Mouse (Mus musculus) embryonic facial prominence, embryonic 15.5 days (tissue): Measurements from ENCODE around the gene Olfr632. TPM values are rescaled to one million over a fixed set of nuclear protein-coding genes. Genes with fewer than 3 reads are reported as not detected.
"Not testable (repeated sequence)": the region's sequence is repeated elsewhere in the genome, so short reads cannot be mapped to it uniquely, and the experiment has no call there.

Experiments used
- ATAC-seq: fragments of 200-750 bp; cut with Nextera tagmentation; 2 replicates; pipeline ENCODE4 v1.8.0; 2017; ENCODE audit warnings: low read depth, moderate TSS enrichment; ENCODE audit not compliant: insufficient number of reproducible peaks, low FRiP score, low TSS enrichment
- H3K27ac ChIP-seq: fragments of 300-500 bp; sonication (generic); replicated peaks from 2 replicates; pipeline ENCODE4 v1.5.1; 2015; ENCODE audit warnings: mild to moderate bottlenecking, inconsistent platforms
- H3K27me3 ChIP-seq: fragments of 300-500 bp; sonication (generic); 2 replicates; pipeline ENCODE4 v1.6.1; 2015; ENCODE audit warnings: inconsistent platforms
- H3K36me3 ChIP-seq: fragments of 300-500 bp; sonication (generic); 2 replicates; pipeline ENCODE4 v1.6.1; 2015; ENCODE audit warnings: mild to moderate bottlenecking, inconsistent platforms
- H3K4me1 ChIP-seq: fragments of 300-500 bp; sonication (generic); 2 replicates; pipeline ENCODE4 v1.6.1; 2015; ENCODE audit warnings: inconsistent platforms
- H3K4me2 ChIP-seq: fragments of 300-500 bp; sonication (generic); replicated peaks from 2 replicates; pipeline ENCODE4 v1.6.1; 2015; ENCODE audit warnings: mild to moderate bottlenecking, inconsistent platforms
- H3K4me3 ChIP-seq: fragments of 300-500 bp; sonication (generic); replicated peaks from 2 replicates; pipeline ENCODE4 v1.5.1; 2015; ENCODE audit warnings: mild to moderate bottlenecking, inconsistent platforms
- H3K9ac ChIP-seq: fragments of 300-500 bp; sonication (generic); 2 replicates; pipeline ENCODE4 v1.6.1; 2015; ENCODE audit warnings: inconsistent platforms
- H3K9me3 ChIP-seq: fragments of 300-500 bp; sonication (generic); replicated peaks from 2 replicates; pipeline ENCODE4 v1.6.1; 2016; ENCODE audit warnings: inconsistent platforms
- WGBS: fragments of 180-500 bp; shearing (Covaris S2); methylation state at CpG from one replicate; pipeline ENCODE4 v1.1.7; 2015; 5-methylcytosine and 5-hydroxymethylcytosine counted together
- polyA plus RNA-seq: library from polyadenylated mRNA; unstranded; fragments of >200 nt; fragmentation: Nextera tagmentation; extraction: Ambion mirVana; gene quantifications from 2 replicates; pipeline ENCODE4 v1.2.1, GENCODE M21; 2015

Olfr632 gene
- not detected in 2 replicates for polyA plus RNA-seq

- no peak within 1 kb of the TSS for H3K4me2 ChIP-seq
- no peaks in the 10 kb centered on the region for H3K9me3 ChIP-seq
- H3K36me3 ChIP-seq, result no peaks in the 10 kb centered on the region
- no peak within 1 kb of the TSS for H3K9ac ChIP-seq
- H3K4me3 ChIP-seq, result no peak within 1 kb of the TSS
- WGBS, result 63% methylated on average over 2 of the region's 2 CpGs
- no peaks in the 10 kb centered on the region for H3K4me1 ChIP-seq
- no peaks in the 10 kb centered on the region for H3K27me3 ChIP-seq
- H3K27ac ChIP-seq, result no peak within 1 kb of the TSS
- no peak for ATAC-seq
Observed at GRCm38 (mm10) chr7:103934264-103934663, at the start of gene Olfr632. Gene Olfr632, plus strand, starts transcription at chr7:103934347.

GRCm38 (mm10) chr7:103886152-103886551 lies 48.0 kb upstream of the Olfr632 start, which contains the start of gene Olfr66:
Gene Olfr66, minus strand, starts transcription at chr7:103886252.
- Histone ChIP-seq H3K4me2 (no peak within 1 kb of the TSS), H3K36me3 (no peaks in the 10 kb centered on the region), H3K4me3 (no peak within 1 kb of the TSS), H3K27me3 (no peaks in the 10 kb centered on the region), H3K4me1 (no peaks in the 10 kb centered on the region), H3K9ac (no peak within 1 kb of the TSS), H3K27ac (no peak within 1 kb of the TSS), H3K9me3 (no peaks in the 10 kb centered on the region)
- no peak for ATAC-seq

DNA sequence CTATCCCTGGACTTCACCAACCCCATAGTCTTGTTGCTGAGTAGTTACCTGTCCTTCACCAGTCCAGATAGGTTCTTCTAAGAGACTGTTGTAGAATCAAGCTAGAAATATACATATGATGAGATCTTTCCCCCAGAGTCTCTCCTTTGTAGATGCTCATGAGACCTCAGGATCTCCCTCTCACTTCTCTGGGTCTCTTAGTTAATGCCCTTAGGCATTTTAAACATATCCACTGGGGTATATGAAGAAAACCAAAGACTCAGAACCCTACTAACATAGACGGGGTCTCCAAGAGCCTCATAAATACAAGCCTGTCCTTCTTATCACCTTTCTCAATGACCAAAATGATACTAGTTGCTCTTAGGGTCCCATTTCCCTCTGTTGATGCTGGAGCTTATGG lies 39.8 kb upstream of the Olfr632 start, which contains the start of gene Olfr64:
TSS of gene Olfr64 (minus strand) at position 101 of the 400 bp plus-strand sequence.
- no peaks in the 10 kb centered on the region for H3K9me3 ChIP-seq
- H3K36me3 ChIP-seq, result no peaks in the 10 kb centered on the region
- no peak within 1 kb of the TSS for H3K9ac ChIP-seq
- ATAC-seq, result no peak
- H3K27ac ChIP-seq, result no peak within 1 kb of the TSS
- no peak within 1 kb of the TSS for H3K4me3 ChIP-seq
- no peak within 1 kb of the TSS for H3K4me2 ChIP-seq
- 73% methylated on average over 1 of the region's 1 CpGs for WGBS
- H3K4me1 ChIP-seq, result no peaks in the 10 kb centered on the region
- no peaks in the 10 kb centered on the region for H3K27me3 ChIP-seq

DNA sequence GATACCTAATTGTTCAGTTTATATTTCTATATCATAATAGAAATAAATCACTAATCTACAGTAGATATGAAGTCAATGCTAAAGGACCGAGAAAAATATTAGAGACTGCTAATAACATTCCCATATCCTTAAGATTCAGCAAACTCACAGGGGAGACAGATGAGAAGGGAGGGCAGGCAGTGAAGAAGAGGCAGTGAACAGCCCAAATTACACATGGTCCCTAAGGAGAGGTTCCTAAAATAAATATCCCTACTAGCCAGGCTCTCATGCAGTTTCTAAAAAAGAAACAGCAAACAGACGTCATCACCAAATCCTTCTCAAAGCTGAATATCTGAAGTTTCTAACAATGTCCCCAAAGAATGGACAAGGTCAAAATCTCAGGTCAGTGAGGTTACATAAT lies 31.0 kb upstream of the Olfr632 start, which contains the start of gene Olfr65:
TSS of gene Olfr65 (plus strand) at position 301 of the 400 bp plus-strand sequence.
- Histone ChIP-seq H3K4me3 (no peak within 1 kb of the TSS), H3K36me3 (no peaks in the 10 kb centered on the region), H3K4me2 (no peak within 1 kb of the TSS), H3K9me3 (no peaks in the 10 kb centered on the region), H3K27ac (no peak within 1 kb of the TSS), H3K4me1 (no peaks in the 10 kb centered on the region), H3K9ac (no peak within 1 kb of the TSS), H3K27me3 (no peaks in the 10 kb centered on the region)
- no peak for ATAC-seq
- WGBS, result 67% methylated on average over 2 of the region's 2 CpGs

- Histone ChIP-seq H3K9ac (no peak overlapping the region), H3K4me1 (no peaks in the 10 kb centered on the region), H3K27ac (no peak overlapping the region), H3K4me3 (no peak overlapping the region), H3K9me3 (no peaks in the 10 kb centered on the region), H3K36me3 (no peaks in the 10 kb centered on the region), H3K4me2 (no peak overlapping the region), H3K27me3 (no peaks in the 10 kb centered on the region)
- no peak for ATAC-seq
- 20% methylated on average over 3 of the region's 3 CpGs for WGBS
Observed at GRCm38 (mm10) chr7:103910047-103910446, 24.1 kb upstream of the Olfr632 start.

DNA sequence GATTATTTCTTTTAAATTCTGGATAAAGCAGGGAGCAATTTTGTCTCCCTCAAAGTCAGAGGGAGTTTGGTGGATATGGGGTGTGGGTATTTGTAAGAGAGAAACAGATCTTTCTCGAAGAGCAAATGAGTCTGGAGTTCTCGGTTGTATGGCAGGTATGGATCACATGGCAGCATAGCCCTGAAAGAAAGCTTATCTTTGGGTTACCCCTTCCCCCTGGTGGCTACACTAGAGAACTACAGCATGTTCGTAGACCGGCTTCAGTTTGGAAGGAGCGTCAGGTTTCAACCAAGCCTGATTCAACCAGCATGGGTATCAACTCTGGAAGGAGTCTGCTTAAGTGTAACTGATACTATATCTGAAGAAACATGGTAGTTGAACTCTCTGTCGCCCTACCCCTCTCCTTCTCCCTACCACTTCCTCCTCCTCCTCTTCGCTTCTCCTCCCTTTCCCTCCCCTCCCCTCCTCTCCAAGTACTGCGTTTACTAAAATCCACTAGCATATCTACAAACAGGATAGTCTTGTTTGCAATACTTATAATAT lies 21.1 kb upstream of the Olfr632 start:
- Histone ChIP-seq H3K9ac (no peak overlapping the region), H3K4me1 (no peaks in the 10 kb centered on the region), H3K36me3 (no peaks in the 10 kb centered on the region), H3K4me2 (no peak overlapping the region), H3K27me3 (no peaks in the 10 kb centered on the region), H3K27ac (no peak overlapping the region), H3K4me3 (no peak overlapping the region), H3K9me3 (no peaks in the 10 kb centered on the region)
- whole genome bisulfite sequencing, result 36% methylated on average over 8 of the region's 8 CpGs
- ATAC-seq, result no peak

- H3K9ac ChIP-seq, result no peak overlapping the region
- no peak overlapping the region for H3K4me3 ChIP-seq
- H3K4me2 ChIP-seq, result no peak overlapping the region
- no peaks in the 10 kb centered on the region for H3K27me3 ChIP-seq
- H3K36me3 ChIP-seq, result no peaks in the 10 kb centered on the region
- H3K27ac ChIP-seq, result no peak overlapping the region
- no peak for ATAC-seq
- no peaks in the 10 kb centered on the region for H3K4me1 ChIP-seq
- no peaks in the 10 kb centered on the region for H3K9me3 ChIP-seq
Observed at GRCm38 (mm10) chr7:103915338-103915737, 18.8 kb upstream of the Olfr632 start.

- Histone ChIP-seq H3K9ac (no peak within 1 kb of the TSS), H3K27me3 (no peaks in the 10 kb centered on the region), H3K27ac (no peak within 1 kb of the TSS), H3K4me1 (no peaks in the 10 kb centered on the region), H3K4me3 (no peak within 1 kb of the TSS), H3K9me3 (no peaks in the 10 kb centered on the region), H3K36me3 (no peaks in the 10 kb centered on the region), H3K4me2 (no peak within 1 kb of the TSS)
- no peak for ATAC-seq
Observed at GRCm38 (mm10) chr7:103928525-103928924, 5.6 kb upstream of the Olfr632 start, which contains the start of gene Olfr631. Gene Olfr631, plus strand, starts transcription at chr7:103928825.

DNA sequence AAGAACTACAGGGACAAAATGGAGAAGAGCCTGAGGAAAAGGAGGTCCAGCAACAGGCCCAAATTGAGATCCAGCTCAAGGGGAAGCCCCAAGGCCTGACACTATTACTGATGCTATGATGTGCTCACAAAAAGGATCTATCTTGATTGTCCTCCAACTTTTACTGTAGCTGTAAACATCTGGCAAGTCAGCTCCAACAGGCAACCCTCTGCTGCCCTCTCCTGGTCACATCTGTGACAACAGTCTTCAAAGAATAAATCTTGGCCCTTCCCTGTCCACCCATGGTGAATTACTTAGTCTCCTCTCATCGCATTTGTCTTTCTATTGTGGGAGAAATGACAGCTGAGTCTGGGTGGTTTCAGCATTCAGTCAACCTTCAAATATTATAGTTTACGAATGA lies 8.6 kb downstream of the Olfr632 start:
- Histone ChIP-seq H3K4me3 (no peak overlapping the region), H3K4me1 (no peaks in the 10 kb centered on the region), H3K36me3 (no peaks in the 10 kb centered on the region), H3K9me3 (no peaks in the 10 kb centered on the region), H3K27me3 (no peaks in the 10 kb centered on the region), H3K27ac (no peak overlapping the region), H3K4me2 (no peak overlapping the region), H3K9ac (no peak overlapping the region)
- 27% methylated on average over 2 of the region's 2 CpGs for WGBS
- no peak for ATAC-seq

GRCm38 (mm10) chr7:103944137-103944536 lies 10.0 kb downstream of the Olfr632 start, which contains the start of gene Olfr633:
Gene Olfr633, plus strand, starts transcription at chr7:103944437.
- no peak within 1 kb of the TSS for H3K27ac ChIP-seq
- no peaks in the 10 kb centered on the region for H3K9me3 ChIP-seq
- H3K27me3 ChIP-seq, result no peaks in the 10 kb centered on the region
- no peak for ATAC-seq
- H3K4me2 ChIP-seq, result no peak within 1 kb of the TSS
- H3K9ac ChIP-seq, result no peak within 1 kb of the TSS
- H3K4me3 ChIP-seq, result no peak within 1 kb of the TSS
- no peaks in the 10 kb centered on the region for H3K4me1 ChIP-seq
- H3K36me3 ChIP-seq, result no peaks in the 10 kb centered on the region

DNA sequence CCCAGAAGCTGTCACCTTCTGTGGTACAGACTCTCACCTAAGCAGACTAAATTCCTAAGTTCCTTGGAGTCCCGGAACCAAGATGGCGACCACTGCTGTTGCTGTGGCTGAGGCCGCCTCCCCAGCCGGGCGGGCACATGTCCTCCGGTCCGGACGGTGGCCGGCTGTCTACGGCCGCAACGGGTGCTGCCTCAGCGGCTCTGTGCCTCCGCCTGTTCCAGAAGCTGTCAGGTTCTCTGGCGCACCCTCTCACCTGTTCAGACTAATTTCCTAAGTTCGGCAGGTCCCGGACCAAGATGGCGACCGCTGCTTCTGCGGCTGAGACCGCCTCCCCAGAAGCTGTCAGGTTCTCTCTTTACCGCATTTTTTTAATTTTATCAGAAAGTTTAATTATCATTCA lies 32.7 kb downstream of the Olfr632 start:
- not testable (repeated sequence) for ATAC-seq, H3K27ac ChIP-seq, H3K4me2 ChIP-seq, H3K36me3 ChIP-seq, H3K4me3 ChIP-seq, H3K9me3 ChIP-seq, H3K27me3 ChIP-seq, H3K9ac ChIP-seq, H3K4me1 ChIP-seq
- WGBS, result 92% methylated on average over 22 of the region's 22 CpGs

DNA sequence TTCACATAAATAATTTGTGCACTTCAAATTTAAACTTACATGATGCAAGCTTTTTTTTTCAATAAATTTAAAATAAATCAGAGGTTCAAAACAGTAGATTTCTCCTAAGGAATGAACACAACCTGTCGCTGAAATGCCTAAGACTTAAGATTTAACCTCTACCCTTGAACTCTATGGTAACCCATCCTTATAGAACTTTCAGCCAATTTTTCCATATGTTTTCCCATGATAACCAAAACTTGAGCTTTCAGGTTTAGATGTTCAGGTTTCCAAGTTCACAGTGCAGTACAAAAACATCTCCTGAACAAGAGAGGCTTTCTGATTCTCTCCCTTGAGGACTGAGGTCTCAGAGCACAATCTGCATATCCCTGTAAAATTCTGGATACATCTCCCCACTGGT lies 36.7 kb downstream of the Olfr632 start, which contains the start of gene Olfr635:
TSS of gene Olfr635 (plus strand) at position 301 of the 400 bp plus-strand sequence.
- no peaks in the 10 kb centered on the region for H3K4me1 ChIP-seq
- no peak within 1 kb of the TSS for H3K4me3 ChIP-seq
- H3K4me2 ChIP-seq, result no peak within 1 kb of the TSS
- no peaks in the 10 kb centered on the region for H3K27me3 ChIP-seq
- WGBS, result 84% methylated on average over 1 of the region's 1 CpGs
- H3K9me3 ChIP-seq, result no peaks in the 10 kb centered on the region
- ATAC-seq, result no peak
- H3K36me3 ChIP-seq, result no peaks in the 10 kb centered on the region
- no peak within 1 kb of the TSS for H3K9ac ChIP-seq
- no peak within 1 kb of the TSS for H3K27ac ChIP-seq
